Mouse (Mus musculus) kidney, adult 11 months (tissue): ENCODE data around the gene Padi2.

Source experiments
- DNase-seq: peaks from one replicate; pipeline ENCODE4 v3.0.0; 2022

Gene Padi2

DNA sequence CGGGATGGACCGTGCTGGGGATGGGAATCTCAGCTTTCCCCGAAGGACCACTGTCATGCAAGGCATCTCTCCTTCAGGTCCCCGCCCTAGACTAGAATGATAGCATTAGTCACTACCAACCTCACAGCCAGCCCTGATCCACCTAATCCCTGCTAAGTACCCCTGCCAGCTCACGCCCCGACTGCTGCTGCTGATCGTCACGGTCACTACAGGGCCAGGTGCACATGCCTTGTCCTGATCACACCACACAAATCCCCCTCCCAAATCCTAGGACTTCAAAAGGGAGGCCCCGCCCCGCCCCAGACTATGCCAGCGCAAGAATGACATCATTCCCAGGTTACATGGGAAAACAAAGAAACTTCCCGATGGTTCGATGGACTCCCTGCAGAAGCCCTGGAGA, 24.4 kb upstream of the Padi2 start:
- no peak for DNase-seq

DNA sequence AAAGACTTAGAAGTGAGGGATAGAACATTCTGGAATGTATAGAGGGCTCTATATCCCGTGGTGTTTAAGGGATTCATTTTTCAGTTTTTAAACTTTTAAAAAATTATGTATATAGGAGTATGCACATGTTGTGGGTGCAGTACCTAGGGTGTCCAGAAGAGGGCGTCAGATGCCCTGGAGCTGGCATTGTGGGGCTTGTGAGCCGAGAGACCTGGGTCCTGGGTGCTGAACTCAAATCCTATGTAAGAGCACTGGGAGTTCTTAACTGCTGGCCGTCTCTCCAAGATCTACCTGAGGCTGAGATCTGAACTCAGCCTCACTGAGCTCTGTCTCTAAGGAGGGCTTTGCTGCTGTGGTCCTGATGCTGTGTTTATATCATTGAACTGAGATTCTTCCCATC, 23.8 kb upstream of the Padi2 start:
- DNase-seq, result no peak

DNA sequence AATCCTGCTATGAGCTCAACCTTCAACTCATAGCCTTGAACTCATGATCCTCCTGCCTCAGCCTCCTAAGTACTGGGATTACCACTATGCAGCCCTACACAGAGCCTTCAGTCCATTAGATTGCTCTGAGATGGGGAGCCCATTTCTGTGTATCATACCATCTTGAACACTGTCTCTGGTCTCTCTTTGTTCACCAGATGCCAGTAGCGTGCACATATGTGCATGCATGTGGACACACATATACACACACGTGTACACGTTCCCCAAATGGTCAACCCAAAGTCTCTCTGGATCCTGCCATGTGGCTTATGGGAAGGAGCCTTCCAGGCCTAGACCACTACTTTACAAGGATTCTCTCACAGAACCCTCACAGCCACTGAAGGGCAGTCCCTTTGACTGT, 23.2 kb upstream of the Padi2 start:
- no peak for DNase-seq

DNA sequence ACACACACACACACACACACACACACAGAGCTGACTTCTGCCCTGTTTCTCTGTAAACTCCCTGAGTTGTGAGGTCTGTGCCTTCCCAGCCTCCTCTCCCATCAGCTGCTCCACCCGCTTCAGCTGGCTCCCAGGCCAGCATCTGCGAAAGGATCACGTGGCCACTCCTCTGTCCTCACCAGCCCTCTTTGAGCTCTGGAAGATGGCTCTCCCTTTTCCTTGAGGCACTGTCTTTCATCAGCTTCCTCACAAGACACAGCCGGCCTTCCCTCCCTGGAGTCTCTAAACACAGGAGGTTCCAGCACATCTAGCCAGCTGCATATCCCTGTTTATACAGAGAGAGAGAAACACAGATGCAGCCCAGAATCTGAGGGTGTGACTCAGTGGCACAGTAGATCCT, 22.3 kb upstream of the Padi2 start:
- no peak for DNase-seq

DNA sequence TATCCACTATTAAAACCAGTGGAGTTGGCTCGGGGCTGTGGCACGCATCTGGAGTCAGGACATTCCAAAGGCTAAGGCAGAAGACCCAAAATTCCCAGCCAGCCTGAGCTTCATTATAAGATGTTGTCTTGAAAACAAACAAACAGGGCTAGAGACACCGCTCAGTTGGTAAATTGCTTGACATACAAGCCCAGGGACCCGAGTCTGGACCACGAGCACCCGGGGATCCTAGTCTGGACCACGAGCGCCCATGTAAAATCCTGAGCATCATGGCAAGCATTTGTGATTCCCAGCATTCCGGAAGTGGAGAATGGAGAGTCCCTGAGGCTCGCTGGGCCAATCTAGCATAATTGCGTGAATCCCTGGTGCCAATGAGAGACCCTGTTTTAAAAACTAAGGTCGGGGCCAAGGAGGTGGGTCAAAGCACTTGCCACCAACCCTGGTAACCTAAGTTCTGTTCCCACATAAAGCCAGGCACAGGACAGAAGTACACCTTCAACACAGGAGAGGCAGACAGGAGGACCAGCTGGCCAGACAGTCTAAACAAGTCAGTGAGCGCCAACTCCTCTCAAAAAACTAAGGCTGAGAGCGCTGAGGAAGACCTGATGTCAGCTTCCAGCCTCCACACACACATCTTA, 14.5 kb upstream of the Padi2 start:
- DNase-seq, result no peak

DNA sequence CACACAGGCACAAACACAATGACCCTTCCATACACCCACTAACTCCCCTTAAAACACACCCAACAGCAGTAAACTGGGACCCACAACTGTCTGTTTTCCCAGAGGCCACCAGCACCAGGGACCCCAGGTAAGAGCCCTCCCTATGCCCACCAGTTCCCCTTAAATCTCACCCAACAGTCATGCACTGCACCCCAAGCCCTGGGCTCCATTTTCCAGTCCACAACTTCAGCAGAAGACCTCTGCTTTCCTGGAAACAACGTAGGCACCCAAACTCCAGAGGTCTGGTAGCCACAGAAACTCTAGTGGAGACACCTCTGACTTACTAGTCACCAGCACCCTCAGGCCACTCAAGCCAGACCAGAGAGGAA, 14.0 kb upstream of the Padi2 start:
- DNase-seq, result no peak

DNA sequence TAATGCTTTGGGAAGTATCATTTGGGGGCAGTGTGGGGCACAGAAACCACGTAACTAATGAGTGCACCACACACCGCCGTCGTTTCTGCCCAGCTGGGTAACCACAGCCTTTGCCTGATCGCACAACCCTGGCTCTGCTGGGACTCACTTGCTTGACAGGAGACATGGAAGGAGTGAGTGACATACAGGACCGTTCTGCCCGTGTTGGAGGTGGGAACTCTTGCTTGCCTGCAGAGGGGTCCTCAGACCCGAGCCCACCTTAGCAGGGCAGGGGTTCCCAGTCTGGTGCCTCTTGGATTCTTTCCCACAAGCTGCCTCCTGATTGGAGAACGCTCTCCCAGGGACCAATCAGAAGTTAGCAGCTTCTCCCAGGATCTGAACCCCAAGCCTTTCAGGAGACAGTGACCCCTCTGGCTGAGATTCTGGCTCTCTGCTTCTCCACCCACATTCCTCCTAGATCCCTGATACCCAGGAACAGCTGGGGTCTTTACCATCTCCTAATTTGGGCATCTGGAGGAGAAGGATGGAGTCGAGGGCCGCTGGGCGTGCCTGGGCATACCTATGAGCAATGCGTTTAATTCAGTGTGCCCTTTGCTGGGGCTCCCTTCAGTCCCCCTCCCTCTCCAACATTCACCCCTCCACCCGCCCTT, 1.2 kb upstream of the Padi2 start:
- no peak for DNase-seq

DNA sequence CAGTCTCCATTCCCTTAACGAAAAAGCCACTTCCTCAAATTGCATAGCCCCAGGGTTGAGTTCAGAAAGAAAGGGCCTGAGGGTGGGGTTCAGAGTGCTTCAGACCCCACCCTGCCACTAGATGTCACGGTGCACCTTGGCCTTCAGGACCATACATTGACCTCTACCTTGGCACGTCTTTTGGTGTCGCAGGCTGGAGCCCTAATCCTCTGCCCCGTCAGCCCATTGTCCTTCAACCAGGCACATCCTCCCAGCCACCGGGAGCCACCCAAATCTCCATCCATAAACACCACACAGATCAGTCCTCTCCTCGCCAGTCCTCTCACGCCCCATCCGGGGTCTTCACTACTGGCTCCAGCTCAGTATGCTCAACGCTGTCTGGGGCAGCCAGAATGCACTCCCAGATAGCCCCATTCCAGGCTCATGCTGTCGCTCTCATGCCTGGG, 695 bp upstream of the Padi2 start:
- no peak for DNase-seq

DNA sequence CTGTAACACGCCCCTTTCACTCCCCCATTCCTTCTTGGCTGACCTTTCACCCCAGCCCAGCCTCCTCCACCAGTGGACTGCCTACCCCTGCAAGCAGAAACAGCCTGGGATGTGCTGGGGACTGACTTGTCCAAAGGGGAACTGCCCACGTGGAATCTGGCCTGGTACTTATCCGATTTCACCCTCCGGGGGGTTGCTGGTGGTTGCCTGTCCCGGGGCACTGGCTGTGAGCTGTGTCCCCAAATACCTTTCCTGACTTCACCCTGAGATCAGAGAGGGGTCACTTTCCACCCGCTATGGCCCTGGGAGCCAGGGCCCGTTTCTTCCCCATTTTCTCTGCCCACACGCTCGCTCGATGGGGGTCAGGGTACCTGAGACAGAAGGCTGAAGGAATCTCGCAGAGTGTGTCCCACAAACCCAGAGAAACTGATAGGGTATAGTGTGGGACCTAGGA, 710 bp downstream of the Padi2 start:
- DNase-seq, result no peak

DNA sequence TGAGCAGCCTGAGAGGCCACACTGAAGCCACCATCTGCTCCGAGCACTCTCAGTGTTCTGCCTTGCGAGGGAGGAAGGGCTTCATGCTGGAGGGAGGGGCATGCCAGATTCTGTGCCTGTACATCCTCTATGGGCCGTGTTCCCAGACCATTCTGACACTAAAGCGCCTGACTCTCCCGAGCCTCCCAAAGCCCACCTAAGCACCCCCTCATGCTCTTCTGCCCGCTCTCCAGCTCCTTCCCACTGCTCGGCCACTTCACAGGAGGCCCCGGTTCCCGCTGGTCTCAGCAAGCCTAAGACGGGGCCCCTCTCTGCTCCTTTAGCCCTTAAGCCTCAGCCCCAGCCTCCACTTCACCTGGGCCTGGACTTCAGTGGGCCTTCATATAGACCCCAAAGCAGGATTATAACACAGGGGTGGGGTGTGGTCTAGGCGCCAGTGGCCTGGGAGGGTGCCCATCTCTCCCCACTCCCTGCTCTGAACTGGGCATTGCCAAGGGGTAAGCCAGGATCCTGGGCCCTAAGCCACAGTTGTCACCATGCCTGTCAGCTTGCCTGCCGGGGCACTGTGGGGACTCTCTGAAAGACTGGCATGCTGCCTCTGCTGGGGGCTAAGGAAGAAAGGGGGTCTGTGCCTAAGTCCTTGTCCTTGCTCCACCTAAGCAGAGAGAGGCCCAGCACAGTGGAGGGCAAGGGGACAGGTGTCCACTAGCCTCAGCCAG, 1.3 kb downstream of the Padi2 start:
- no peak for DNase-seq

DNA sequence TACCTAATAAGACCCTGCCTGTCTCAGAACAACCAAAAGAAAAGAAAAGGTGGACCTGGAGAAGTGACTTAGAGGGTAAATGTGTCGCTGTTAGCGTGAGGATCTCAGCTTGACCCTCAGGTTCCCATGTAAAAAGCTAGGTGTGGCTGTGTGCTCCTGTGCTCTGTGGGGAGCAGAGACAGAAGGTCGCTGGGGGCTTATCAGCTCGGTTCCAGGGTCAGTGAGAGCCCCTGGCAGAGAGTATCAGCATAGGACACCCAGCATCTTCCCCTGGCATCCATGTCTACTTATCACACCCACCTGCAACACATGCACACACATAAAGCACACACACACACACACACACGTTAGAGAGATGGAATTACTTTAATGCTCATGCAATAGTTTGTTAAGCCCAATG, 2.5 kb downstream of the Padi2 start:
- DNase-seq, result no peak

DNA sequence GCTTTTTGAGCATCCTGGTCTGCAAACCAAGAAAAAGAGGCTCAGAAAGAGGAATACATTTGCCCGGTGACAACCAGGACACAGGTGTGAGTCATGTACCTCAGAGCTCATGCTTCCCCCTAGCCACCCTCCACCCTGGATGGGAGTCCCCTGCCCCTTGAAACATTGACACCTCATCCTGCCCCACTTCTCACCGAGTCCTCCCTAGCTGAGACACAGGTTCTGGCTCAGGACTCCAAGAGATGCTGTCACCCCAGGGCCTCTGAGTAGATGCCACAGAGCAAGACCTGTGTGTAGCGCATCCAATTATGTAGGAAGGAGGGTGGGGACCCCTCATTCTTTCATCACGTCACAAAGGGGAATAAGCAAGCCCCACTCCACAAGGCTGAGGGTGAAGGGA, 3.4 kb downstream of the Padi2 start:
- DNase-seq, result no peak

DNA sequence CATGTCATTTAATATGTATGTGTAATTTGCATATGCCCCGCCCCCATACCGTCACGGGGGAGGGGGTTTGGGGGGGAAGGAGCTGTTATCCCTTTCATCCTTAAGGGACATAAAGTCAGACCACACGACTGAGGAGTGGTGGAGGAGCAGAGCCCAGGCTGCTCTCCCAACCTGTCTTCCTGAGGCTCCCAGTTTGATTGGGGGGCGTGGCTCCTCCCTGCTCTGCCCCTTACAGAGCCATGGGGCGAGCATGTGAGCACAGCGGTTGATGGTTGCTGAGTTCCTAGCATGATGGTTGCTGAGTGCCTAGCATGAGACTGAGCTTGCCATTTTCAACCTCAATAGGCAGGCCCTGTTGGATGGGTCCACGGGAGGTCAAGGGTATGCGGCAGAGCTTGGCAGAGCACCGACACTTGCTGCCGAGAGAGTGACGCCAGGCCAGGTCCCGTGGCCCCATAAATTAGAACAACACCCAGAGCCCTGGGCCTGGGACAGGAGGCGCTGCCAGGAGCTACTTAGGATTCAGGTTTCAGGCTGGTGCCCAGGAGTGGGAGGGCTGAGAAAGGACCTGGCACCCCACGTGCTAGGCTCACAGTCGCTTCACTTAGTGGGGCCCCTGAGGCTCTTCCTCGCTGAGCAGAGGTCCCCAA, 4.6 kb downstream of the Padi2 start:
- DNase-seq, result peak; percentile 39

DNA sequence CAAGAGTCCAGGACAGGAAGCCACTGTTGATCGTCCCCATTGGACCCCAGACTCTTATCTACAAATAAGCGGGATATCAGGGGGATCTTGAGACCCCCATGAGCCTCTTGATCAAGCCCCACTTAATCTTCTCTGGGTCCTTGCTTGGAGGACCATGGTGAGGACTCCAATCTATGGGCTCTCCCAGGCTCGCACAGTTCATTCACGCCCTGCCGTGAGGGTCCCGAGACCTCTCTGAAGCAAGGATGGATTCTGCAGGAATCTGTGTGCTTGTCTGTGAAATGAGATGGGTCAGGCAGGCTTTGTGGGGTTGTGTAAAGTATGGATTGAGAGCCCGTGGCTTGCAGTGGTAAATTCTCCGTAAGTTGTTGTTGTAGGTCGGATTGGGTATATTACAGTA, 5.3 kb downstream of the Padi2 start:
- no peak for DNase-seq

DNA sequence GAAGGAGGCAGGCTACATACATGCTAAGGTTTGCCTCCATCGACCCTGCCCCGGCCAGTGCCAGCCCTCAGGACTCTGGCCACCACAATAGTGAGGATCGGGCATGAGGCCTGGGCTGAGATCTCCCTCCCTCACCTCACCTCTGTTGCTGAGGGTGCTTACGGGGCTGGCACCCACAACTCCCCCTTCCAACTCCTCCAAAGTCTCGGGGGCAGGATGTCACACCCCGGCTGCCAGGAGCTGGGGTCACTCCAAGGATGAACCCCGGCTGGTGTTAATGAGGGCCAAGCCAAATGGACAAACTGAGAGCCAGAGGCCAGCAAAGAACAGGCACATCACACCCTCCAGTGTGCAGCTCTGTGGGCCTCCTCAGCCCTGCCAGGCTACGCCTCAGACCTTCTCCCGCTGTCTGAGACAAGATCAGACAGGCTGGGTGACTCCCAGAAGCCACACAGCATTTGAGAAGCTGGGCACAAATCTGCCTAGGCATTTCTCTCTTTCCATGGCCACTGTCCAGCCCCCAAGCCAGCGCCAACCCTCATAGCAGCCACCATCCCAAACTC, 6.2 kb downstream of the Padi2 start:
- no peak for DNase-seq

DNA sequence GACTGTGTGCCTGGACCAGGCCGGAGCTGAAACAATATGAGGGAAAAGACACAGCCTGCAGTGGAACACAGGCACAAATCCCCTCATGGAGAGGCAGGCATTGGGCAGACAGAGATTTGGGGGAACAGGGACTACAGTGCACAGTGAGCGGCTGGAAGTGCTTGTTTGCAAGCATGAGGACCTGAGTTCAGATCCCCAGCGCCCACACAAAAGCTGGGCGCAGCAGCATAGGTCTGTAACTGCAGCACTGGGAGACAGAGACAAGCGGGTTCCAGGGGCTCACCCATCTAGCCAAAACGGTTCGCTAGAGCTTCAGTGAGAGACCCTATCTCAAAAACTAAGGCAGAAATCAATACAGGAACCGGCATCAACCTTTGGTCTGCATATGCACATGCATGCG, 7.4 kb downstream of the Padi2 start:
- no peak for DNase-seq

DNA sequence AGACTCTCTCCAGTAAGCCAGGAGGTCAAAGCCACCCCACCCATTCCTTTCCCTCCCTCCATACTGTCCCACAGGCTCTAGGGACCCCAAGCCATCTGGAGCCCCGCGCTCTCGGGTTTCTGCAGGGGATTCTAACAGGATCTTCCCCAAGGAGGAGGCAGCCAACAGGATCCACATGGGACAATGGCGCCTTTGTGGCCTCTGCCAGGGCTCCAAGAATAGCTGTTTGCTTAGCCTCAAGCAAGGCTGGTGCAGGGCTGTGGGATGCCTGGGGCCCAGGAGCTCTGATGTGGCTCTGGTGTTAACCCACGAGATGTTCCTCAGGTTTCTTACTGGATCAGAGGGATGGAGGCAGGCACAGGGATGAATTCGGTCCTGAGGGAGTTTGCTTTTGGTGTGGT, 8.6 kb downstream of the Padi2 start:
- DNase-seq, result no peak

DNA sequence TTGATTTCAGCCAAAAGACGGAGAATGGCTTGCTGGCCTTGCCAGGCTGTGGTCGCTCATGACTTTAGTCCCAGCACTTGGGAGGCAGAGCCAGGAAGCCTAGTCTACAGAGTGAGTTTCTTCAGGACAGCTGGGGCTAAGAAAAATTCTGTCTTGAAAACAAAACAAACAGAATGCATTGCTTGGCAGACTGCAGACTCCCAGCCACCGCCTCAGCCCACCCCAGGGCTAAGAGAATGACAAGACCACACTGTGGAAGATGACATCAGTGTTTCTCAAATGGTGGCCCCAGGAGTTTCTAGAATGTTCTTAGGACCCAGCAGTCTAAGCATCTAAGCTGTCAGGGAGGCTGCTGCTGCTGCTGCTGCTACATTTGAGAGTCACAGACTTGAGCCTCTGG, 9.1 kb downstream of the Padi2 start:
- no peak for DNase-seq

DNA sequence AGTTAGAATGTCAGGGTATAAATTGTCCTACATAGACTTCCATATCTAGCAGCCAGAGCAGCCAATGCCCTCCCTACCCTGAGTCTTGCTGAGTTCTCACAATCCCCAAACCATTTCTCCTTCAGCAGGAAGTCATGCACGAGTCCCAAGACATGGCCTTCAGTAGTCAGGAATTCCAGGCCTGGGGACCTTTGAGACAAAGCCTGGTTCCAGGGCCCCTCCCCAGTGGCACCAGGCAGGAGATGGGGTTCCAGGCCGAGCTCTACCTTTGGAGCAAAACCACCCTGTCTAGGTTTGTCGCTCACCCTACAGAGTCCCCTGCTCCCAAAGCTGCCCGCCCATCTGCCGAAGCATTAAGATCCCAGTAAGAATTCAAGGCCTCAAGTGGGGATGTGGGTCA, 10.2 kb downstream of the Padi2 start:
- DNase-seq, result no peak

DNA sequence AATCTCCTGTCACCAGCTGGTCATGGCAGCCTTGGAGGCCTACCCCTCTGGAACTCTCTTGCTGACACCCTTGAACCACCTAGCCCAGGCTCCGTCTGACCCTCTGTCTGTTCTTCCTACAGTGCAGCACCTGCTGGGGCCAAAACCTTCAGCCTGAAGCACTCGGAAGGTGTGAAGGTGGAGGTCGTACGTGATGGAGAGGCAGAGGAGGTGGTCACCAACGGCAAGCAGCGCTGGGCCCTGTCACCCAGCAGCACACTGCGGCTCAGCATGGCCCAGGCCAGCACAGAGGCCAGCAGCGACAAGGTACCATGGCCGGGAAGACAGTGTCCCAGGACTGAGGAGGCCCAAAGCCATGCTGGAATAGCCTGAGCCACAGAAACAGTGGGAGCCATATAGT, 11.3 kb downstream of the Padi2 start:
- DNase-seq, result no peak

DNA sequence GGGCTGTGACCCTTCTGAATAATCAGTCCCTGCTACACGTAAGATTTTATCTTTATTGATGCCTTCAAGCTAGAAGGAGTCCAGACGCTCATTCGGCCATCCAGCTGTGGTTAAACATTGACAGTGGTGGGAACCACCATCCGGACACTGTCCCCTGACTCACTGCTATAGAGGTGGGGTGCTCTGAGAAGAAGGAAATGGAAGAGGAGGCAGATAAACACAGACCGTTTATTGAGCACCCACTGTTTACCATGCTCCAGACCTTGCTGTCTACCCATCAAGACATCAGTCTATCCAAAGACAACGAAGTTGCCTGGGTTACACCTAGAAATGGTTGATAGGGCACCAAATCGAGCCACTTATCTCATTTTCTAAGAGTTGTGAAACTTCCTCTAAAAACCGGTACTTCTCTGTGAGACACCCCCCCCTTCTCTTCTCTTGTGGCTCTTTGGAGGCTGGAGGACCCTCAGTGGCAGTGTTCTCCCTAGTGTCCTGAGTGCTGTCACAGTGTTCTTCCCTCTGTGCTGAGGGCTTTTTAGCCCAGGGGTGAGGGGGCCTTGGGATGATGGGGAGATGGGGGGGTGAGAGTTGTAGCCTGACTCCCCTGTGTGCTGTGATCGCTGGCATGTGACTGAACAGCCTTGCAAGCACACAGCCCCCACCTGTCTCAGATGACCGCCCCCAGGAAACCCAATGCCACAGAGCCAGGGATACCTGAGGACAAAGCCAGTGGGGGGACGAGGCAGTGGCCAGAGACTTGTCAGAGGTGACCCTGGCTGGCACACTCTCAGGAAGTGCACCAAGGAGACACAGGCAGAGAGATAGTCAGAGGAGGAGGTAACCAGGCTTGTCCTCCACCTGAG, 14.1 kb downstream of the Padi2 start:
- no peak for DNase-seq

DNA sequence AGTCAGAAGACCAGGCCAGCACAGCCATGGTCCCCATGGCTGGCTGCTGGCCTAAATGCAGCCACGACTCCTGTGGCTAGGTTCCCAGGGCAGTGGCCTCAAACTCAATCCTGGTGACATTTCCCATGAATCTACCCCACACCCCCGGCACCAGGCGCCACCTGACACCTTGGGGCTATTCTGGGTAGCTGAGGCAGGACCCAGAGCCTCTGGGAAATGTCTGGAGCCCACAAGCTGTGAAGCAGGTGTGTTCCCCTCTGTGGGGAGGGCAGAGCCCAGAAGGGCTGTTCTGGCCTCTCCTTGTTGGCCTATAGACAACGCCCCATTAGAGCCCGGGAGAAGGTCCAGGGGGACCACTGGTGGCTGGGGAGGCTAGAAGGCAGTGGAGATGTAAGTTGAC, 16.4 kb downstream of the Padi2 start:
- no peak for DNase-seq

DNA sequence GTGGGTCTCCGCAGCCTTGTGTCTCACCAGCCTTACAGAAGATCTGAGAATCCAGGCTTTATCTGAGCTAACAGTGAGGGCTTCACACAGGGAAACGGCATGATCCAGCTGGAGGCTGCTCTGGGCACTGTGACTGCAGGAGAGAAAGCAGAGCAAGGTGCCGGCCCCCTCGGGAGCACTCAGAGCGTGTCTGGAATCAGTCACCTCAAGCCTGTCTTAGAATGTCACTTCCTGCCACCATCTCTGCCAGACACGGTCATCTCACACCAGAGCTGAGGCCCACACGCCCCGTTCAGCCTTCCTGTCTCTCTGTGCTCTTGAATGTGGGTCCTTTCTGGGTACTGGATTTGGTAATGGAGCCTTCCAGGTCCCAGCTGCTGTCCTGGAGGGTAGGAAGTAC, 19.5 kb downstream of the Padi2 start:
- DNase-seq, result no peak
